Mouse (Mus musculus) liver, embryonic 12.5 days (tissue): ENCODE measurements around the gene Akap4. TPM values are rescaled to one million over a fixed set of nuclear protein-coding genes. Genes with fewer than 3 reads are reported as not detected.

Source experiments
- polyA plus RNA-seq: library from polyadenylated mRNA; unstranded; fragments of >200 nt; fragmentation: Nextera tagmentation; extraction: Ambion mirVana; gene quantifications from 2 replicates; pipeline ENCODE4 v1.2.1, GENCODE M21; 2016

Akap4 gene
- polyA plus RNA-seq, 1 experiment from 2014 or later = not detected

Other genes starting within 250 kb of the Akap4 start
- 0.10 TPM in 1 of 2 replicates, not detected in the other for gene Ccnb3, start 25.9 kb upstream of the Akap4 start, polyA plus RNA-seq